Mouse (Mus musculus): ENCODE results near the gene Acsl5.

Gene Acsl5

DNA sequence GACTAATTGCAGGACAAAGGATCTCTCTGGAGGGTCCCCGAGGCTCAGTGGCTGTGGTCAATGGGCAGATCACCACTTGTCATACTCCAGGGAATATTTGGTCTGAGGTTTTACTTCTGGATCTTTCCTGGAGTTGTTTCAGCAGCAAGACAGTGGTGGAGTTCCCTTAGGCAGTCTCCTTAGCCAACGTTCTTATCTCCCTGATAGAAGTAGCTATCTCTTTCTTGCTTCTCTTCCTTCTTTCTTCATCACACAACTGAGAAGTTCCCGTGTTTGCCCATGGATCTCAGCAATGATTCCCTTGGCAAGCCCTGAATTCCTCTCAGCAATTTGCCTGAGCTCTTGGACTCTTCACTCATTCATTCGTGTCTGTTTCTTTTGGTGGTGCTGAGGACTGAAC is 24.4 kb downstream of the Acsl5 start:
- intact Hi-C loops (cut with DNase I), result no loop called here

DNA sequence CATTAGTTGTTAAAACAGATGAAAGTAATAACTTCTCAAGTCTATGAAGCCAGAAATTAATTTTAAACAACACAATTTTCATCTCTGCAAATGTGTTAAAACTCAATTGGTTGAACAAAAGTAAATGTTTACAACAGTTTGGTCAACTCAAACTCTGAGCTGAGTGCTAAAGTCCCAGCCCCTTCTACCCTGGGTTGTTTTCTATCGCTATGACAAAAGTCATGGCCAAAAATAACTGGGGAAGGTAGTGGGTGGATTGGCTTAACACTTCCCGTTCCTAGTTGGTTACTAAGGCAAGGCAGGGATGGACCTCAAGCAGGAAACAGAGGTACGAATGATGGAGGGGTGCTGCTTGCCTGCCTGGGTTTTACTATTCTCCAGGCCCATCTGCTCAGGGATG is 25.0 kb downstream of the Acsl5 start:
- intact Hi-C loops (cut with DNase I), result no loop called here

DNA sequence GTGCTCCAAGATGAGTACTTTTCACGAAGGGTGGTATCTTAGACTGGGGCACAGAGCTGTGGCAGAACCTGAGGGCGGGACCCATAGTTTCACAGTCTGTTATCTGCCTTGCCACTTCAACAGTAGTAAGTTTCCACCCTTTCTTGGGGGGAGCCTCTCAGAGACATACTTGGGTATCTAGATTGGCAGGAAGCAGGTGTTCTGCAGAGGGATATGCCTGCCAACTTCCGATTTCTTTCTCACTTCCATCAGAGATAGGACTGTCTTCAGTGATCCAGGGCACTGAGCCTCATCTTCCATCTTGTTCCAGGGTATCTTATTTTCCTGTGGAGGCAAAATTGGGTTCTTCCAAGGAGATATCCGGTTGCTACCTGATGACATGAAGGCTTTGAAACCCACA is 32.4 kb downstream of the Acsl5 start:
- intact Hi-C loops (cut with DNase I), result no loop called here

DNA sequence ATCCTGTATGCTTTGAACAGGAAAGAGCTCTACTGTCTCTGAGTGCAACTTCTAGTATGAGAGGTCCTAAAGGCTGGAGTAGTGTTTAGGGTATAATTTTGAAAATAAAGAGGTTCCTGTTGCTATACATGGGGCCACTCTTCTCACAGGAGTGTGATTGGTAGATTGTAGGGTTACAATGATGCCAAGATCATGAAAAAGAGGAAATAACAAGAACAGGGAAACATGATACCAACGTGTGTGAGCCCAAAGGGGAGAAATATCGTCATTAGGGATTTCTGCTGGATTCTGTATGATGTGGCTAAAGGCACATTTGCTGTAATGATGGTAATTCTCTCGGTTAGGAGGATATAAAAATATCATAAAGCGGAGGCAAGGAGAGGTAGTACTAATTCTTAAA is 34.3 kb downstream of the Acsl5 start:
- intact Hi-C loops (cut with DNase I), result no loop called here

DNA sequence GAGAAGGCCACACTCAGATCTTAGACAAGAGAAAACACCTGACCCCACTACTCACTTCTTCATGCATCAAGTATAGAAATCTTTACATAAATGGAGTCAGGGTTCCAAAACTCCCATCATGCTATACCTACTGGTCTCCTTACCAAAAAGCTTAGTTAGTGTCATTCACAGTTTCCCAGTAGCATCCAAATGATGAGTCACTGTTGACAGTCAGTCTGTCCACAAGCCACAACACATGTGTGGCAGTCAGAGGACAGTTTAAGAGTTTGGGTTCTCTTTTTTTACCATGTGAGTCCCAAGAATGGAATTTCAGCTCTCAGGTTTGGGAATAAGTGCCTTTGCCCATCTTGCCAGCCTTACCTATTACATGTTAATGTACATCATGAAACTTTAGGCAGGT is 37.2 kb downstream of the Acsl5 start:
- intact Hi-C loops (cut with DNase I), result no loop called here

DNA sequence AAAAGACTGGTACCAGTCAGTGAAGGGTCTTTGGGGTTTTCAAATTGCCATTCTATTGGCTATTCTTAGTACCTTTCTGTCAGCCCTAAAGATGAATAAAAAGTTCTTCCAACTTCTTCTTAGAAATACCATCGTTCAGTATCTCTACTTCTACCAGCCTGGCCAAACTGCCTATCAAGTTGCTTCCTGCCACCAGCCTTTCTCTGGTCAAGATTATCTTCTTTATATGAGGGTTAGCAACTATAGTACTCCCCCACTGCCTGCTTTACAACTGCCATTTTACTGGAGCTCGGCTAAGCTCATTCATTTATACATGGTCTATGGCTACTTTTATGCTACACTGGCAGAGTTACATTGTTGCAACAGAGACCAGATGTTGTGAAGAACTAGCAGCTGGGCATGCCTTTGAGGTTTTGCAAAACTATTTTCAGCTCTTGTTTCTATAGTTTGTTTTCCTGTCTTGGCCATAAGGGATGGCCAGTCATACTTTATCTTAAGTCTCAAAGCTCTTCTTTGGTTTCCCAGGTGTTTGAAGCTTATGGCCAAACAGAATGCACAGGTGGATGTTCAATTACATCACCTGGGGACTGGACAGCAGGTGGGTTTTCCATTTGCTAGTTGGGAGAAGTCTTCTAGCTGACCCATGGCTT is 39.0 kb downstream of the Acsl5 start:
- intact Hi-C loops (cut with DNase I), result no loop called here

DNA sequence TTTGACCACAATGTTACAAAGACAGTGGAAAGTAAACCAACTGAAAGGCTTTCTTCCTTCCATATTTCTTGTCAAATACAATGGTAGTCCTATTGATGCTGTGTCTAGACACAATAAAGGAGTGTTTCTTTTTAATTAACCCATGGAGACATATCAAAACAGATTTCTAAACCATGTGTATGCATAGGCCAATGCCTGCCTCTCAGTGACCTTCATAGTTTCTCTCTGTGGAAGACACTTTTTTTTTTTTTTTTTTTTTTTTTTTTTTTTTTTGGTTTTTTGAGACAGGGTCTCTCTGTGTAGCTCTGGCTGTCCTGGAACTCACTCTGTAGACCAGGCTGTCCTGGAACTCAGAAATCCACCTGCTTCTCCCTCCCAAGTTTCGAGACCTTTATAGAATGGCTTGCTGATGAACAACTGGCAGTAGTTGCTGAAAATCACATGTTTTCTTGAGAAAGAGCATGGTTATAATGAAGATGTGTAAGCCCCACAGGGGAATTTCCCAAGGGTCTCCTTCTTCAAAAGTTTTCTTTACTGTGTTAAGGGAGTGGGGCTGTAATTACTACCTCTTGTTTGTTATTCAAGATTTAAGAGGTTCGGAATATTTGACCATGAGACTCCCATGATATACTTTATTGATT is 40.6 kb downstream of the Acsl5 start:
- intact Hi-C loops (cut with DNase I), result no loop called here

DNA sequence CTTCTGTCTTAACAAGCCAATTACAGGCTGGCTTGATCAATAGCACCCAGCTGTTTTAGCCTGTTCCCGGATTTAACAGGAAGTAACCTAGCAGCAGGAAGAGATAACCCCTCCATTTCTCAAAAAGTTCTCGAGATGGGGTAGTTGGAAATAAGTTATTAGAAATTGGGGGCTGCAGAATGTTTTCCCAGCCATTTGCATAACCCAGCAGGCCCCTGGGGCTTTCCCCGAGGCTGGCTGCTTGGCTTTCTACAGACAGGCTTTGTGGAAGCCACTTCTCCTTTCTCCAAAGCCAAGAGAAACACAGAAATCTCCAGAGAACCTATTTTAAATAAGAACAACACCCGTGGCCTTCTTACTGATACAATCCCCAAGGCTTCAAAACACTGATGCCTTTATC is 41.4 kb downstream of the Acsl5 start:
- intact Hi-C loops (cut with DNase I), result no loop called here

DNA sequence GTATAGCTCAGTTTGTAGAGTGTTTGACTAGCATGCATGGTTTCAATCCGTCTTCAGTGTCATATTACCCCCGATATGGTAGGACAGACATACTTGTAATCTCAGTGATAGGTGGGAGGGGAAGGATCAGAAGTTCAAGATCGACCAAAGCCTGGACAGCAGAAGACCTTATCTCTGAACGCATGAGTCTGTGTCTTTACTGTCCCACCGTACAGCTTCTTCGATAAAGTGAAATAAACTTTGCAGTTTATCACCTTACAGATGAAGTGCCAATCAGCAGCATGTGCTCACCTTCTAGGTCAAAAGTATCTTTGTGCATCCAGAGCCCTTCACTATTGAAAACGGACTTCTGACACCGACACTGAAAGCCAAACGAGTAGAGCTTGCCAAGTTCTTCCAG is 43.3 kb downstream of the Acsl5 start:
- intact Hi-C loops (cut with DNase I), result no loop called here

DNA sequence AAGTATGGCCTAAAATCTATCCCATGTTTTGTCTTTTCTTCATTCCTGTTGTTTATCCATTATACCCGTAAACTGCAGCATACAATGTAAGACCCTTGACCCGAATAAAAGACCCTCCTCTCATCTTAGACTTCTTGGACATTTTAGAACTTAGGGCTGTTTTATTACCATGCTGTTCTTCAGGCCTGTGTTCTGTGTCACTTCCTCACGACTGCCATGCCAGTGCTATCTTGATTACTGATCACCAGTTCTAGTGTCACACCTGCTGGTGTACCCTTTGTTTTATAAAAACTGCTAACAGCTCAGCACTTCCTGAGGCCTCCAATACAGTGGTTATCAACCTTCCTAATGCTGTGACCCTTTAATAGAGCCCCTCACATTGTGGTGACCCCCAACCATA is 43.8 kb downstream of the Acsl5 start:
- intact Hi-C loops (cut with DNase I), result no loop called here

DNA sequence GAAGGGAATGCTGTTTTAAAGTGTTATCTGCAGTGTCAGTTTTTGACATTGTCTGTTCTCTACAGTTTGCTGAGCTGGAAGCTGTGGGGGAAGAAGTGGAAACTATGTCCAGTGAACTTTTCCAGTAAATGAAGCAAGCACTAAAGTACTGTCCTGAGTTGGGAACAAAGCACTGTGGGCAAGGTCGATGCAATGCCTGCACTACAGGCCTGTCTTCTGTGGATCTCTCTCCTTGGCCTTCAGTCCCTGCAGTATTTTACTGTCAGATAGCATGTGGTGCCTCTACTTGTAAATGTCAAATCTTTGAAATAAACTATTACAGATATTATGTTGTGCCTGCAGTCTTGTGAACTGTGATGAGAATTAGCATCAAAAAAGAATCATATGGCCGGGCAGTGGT is 44.6 kb downstream of the Acsl5 start:
- intact Hi-C loops (cut with DNase I), result no loop called here

DNA sequence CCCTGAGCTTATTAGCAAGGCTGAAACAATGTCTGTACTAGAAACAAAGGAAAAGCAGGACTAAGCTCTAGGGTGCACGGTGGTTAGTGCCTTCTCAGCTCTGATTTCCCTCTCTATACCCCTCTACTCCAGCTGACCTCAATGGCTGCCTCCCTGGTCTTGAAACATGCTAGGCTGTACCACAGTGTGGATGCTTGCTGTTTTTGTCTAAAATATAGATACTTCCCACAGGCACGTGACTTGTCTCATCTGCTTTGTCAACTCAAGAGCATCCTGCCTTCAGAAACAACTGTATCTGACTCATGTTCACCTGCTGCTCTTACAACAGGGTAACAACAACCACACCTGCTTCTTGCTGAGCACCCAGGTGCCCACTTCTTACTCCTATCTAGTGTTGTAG is 45.8 kb downstream of the Acsl5 start:
- intact Hi-C loops (cut with DNase I), result no loop called here

DNA sequence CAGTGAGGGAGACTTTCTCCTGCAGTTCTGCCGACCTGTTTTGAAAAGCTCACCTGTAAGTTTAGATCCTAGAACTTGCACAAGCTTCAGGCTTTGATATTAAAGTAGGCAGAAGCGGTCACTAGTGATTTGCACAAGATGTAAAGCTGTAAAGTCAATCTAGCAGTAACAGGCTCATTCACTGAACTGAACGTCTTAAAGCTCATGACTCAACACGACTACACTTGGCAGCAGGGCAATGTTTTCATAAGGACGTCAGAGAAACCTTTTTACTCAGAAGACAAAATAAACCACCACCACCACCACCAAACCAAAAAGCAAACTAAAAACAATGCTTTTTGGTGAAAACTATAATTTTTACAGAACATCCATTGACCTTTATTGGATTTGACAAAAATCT is 46.2 kb downstream of the Acsl5 start:
- intact Hi-C loops (cut with DNase I), result no loop called here

DNA sequence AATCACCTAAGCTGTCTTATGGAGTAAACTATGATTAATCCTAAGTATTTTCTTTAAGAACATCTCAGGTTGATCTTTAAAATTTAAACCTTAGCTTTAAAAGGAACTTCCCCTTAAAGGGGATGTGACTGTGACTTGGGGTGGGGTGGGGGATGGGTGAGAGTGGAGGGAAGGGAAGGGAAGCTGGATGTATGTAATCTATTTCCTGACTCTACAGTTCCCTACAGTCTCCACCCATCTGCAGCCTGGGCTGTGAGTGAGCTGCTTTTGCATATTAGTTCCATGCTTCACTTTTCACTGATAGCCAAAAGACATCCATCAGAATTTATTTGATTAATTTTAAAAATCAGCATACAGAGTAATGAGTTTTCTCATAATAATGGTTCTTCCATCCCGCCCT is 47.6 kb downstream of the Acsl5 start:
- intact Hi-C loops (cut with DNase I), result no loop called here

DNA sequence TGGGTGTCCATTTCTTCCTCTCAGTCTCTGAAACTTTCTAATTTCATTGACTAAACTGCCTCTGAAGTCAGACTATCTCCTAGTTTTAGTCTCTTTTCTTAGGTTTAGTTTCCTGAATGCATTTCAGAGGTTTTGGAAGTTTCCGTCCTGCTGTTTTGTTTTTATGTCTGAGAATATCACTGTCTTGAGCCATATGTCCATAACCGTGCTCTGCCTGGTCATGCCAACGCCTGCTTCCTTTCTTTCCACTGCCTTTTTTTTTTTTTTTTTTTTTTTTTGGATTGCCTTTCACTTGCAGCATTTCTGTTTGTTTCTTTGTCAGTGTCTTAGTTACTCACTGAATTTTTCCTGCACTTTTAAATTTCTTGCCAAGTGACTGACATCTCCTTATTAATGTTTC is 48.8 kb downstream of the Acsl5 start:
- intact Hi-C loops (cut with DNase I), result no loop called here

DNA sequence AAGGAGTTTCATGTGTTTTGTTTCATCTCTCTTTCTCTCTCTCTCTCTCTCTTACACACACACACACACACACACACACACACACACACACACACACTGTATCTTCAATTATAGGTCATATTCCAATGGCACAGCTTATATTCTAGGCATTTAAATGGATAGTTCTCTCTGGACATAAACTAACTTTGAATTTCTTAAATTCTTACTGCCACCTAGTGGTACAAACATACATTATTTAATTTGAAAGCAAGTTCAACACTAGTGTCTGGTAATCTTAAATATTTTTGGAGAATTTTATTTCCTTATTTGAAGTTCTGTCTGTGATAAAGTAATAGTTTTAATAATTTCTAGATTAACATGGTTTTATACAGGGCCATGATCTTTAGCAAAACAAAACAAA is 53.3 kb downstream of the Acsl5 start:
- intact Hi-C loops (cut with DNase I), result loop anchor here (2.0 kb wide), 1 partner anchor 86 kb away; no protein-coding TSS in a partner anchor

DNA sequence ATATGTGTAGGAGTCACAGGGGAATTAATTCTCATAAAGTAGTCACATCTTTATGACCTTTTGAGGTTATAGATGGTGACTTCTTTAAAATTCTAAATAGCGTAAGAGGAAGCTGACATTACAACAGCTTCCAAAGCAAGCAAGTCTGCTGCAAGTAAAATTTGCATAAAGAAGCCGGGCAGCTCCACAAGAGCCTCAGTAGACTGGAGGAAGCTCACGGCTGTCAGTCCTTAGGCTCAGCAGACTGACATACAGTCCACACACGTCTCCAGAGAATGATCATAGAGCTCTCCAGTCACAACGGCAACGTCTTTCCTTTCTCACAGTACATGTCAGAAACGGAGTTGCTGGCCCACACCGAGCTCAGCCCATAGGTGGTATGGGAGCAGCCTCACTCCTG is 60.1 kb downstream of the Acsl5 start:
- intact Hi-C loops (cut with DNase I), result no loop called here

DNA sequence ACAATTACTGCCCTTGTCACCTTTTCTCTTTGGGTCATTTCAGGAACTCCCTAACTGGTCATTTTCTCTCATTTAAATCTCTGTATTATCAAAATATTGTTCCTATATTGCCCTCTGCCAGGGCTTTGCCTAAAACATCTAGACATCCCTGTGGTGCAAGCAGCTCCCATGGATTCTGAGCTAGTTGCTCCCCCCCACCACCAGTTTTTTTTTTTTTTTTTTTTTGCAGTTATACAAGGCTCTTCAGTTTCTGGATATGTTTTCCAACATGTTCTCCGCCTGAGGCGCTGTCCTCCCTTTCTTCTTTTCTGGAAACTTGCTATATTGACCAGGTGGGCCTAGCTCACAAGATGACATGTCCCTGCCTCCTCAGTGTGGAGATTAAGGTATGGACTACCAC is 61.9 kb downstream of the Acsl5 start:
- intact Hi-C loops (cut with DNase I), result no loop called here

DNA sequence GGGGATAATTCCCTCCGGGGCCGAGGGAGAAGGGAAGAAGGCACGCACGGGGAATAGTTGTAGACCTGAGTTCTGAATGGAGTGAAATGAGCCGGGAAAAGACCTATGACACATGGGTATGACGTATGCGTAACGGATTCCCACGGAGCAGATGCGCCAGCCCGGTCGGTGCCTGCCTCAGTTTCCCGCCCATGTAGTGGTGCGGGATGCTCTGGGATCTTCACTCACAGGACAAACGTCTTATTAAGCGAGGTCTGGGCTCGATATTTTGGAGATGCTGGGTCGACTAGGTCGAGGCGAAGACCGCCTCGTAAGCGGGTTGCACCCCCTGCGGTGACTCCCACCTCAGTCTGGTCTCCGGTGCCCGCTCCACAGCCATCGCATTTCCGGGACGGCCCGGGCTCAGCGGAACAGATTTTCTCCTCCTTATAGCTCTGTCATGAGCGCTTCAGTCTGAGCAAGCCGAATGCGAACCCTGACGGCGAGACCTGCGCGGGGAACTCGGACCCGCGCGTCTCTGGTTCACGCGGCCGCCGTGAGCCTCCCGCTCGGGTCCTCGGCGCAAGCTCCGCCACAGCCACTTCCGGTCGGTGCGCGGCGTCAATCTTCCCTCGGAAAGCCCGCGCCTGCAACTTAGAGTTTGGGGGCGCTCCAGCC is 63.8 kb downstream of the Acsl5 start, which contains the start of gene Zdhhc6:
Zdhhc6 (minus strand) TSS at position 581 of the 657 bp plus-strand sequence.
- intact Hi-C loops (cut with DNase I), result no loop called here

DNA sequence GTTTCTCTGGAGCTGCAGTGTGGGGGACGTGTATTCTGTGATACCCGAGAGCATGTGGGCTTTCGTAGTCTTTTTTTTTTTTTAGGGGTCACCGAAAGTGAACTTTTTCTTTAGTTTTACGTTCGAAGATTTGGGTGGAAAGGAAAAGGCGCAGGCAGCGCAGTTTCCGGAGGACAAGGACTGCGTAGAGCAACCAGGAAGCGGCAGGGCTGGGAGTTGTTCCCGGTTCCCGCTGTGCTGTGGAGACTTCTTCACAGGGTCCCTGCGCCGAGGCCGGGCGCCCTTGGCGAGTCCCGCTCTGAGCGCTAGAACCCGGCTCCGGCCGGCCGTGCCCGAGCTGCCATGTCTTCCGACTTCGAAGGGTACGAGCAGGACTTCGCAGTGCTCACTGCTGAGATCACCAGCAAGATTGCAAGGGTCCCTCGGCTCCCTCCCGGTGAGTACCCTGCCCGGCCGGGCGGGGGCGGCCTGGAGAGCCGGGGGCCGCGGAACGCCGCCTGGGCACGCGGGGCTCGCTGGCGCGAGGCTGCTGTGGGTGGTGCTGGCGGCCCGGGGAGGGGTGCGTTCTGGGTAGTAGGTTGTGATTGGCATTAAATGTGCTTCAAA is 64.5 kb downstream of the Acsl5 start, which contains the start of gene Vti1a:
Vti1a (plus strand) TSS at position 187 of the 606 bp plus-strand sequence.
- intact Hi-C loops (cut with DNase I), result no loop called here

DNA sequence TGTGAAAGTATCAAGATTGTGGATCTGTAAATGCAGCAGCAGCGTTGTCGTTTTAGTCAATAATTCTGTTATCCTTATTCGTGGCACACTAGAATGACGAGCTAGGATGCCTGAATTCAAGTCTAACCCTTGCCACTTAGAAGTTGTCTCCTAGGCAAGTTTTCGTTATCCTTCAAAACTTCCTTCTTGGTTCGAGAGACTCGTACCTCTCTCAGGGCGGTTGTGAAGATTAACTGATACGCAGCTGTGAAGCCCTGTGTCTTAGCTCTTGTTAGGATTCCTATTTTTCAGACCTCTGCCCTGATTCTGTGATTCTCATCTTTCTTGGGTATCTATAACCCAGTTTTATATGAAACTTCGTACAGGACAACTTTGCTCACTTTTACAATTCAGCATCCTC is 65.2 kb downstream of the Acsl5 start:
- intact Hi-C loops (cut with DNase I), result no loop called here

DNA sequence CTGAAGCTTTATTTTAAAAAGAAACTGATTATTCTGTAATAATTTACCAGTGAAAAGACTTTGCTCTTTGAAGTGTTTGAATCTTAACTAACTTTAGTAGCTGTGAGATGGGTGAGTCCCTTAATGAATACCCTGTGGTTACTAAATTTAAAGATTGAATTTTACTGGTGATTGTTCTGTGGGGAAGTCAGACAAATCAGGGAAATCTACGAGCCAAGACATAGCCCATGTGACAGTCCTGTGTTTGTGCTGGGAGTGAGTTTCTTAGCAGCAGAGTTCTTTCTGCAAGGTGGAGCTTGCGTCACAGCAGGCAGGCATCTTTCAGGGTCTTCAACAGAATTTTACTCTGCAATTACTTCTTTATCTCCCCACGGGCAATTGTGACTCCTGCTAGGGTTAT is 67.3 kb downstream of the Acsl5 start:
- intact Hi-C loops (cut with DNase I), result no loop called here
